Mouse (Mus musculus) kidney, embryonic 14.5 days (tissue): Measurements from ENCODE around the gene Ldlrad3. TPM values are rescaled to one million over a fixed set of nuclear protein-coding genes. Genes with fewer than 3 reads are reported as not detected.

Source experiments
- ATAC-seq: fragments of 200-750 bp; cut with Nextera tagmentation; 2 replicates; pipeline ENCODE4 v1.8.0; 2017; ENCODE audit warnings: moderate number of reproducible peaks, mild to moderate bottlenecking, moderate TSS enrichment, moderate library complexity; ENCODE audit not compliant: low FRiP score, low TSS enrichment
- H3K27ac ChIP-seq: fragments of 300-500 bp; sonication (generic); 2 replicates; pipeline ENCODE4 v1.5.1; 2014; ENCODE audit warnings: low read depth, mild to moderate bottlenecking, low read length, moderate library complexity, mixed read lengths
- H3K27me3 ChIP-seq: fragments of 300-500 bp; sonication (generic); 2 replicates; pipeline ENCODE4 v1.6.1; 2014; ENCODE audit warnings: mild to moderate bottlenecking, low read length; ENCODE audit not compliant: control insufficient read depth, insufficient read depth
- H3K36me3 ChIP-seq: fragments of 300-500 bp; sonication (generic); 2 replicates; pipeline ENCODE4 v1.6.1; 2014; ENCODE audit warnings: low read length, mixed read lengths; ENCODE audit not compliant: control insufficient read depth, insufficient read depth
- H3K4me1 ChIP-seq: fragments of 300-500 bp; sonication (generic); 2 replicates; pipeline ENCODE4 v1.6.1; 2014; ENCODE audit warnings: low read length, mixed read lengths; ENCODE audit not compliant: control insufficient read depth, insufficient read depth
- H3K4me2 ChIP-seq: fragments of 300-500 bp; sonication (generic); replicated peaks from 2 replicates; pipeline ENCODE4 v1.6.1; 2014; ENCODE audit warnings: low read depth, mild to moderate bottlenecking, low read length
- H3K4me3 ChIP-seq: fragments of 300-500 bp; sonication (generic); 2 replicates; pipeline ENCODE4 v1.5.1; 2014; ENCODE audit warnings: mild to moderate bottlenecking, low read length
- H3K9ac ChIP-seq: fragments of 300-500 bp; sonication (generic); 2 replicates; pipeline ENCODE4 v1.6.1; 2014; ENCODE audit warnings: low read depth, mild to moderate bottlenecking, low read length, moderate library complexity
- H3K9me3 ChIP-seq: fragments of 300-500 bp; sonication (generic); 2 replicates; pipeline ENCODE4 v1.6.1; 2016; ENCODE audit warnings: low read length; ENCODE audit not compliant: control insufficient read depth
- WGBS: fragments of 180-500 bp; shearing (Covaris S2); extraction: QIAGEN DNeasy Blood & Tissue Kit; methylation state at CpG from one replicate; pipeline ENCODE4 v1.1.7; 2014; 5-methylcytosine and 5-hydroxymethylcytosine counted together
- polyA plus RNA-seq: library from polyadenylated mRNA; unstranded; fragments of >200 nt; fragmentation: Nextera tagmentation; extraction: Ambion mirVana; gene quantifications from 2 replicates; pipeline ENCODE4 v1.2.1, GENCODE M21; 2014

Gene Ldlrad3
- polyA plus RNA-seq, 1 experiment from 2014 or later = 39.2 TPM

DNA sequence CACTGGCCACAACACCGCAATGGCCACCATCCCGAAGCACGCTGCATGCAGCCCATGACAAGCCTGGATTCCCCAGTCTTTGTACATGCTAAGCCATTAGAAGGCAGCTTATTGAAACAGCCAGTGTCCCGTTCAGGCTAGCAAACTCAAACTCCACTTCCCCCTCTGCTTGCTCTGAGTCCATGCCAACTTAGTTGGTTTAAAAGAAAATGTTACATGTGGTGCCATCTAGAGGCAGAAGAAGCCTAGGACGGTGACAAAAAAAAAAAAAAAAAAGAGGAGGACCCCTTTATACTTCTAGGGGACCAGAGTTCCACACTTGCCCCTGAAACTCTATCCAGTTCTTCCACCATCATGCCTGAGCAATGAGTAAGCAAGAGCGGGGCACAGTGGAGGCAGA is 78.9 kb downstream of the Ldlrad3 start:
- H3K27ac ChIP-seq = no peak overlapping the region
- H3K9me3 ChIP-seq = no peaks in the 10 kb centered on the region
- no peak for ATAC-seq
- H3K4me2 ChIP-seq = no peak overlapping the region
- 65% methylated on average over 6 of the region's 6 CpGs for WGBS
- no peaks in the 10 kb centered on the region for H3K27me3 ChIP-seq
- H3K36me3 ChIP-seq = 0 out of 2 replicates have a peak, but pooled peaks cover 4% of the 10 kb centered on the region
- no peak overlapping the region for H3K4me3 ChIP-seq
- no peak overlapping the region for H3K9ac ChIP-seq
- no peaks in the 10 kb centered on the region for H3K4me1 ChIP-seq

DNA sequence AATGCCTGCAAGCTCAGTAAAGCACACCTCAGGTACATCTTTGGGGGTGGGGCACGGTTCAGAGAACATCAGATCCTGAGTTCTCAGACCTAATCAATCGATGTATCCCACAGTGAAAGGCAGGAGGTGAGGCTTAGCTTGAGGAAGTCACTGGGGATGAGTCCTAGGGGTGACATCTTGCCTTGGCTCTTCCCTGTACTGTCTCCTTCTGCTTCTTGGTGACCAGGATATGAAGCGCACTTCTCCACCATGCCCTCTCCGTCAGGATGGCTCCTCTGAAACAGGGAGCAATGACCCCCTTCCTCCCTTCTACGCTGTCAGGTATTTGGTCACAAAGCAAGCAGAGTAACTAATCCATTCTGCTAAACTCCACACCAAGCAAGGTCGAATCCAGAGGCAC is 79.5 kb downstream of the Ldlrad3 start:
- no peaks in the 10 kb centered on the region for H3K27me3 ChIP-seq
- ATAC-seq = no peak

GRCm38 (mm10) chr2:102105454-102105853 is 80.7 kb downstream of the Ldlrad3 start:
- H3K4me2 ChIP-seq = no peak overlapping the region
- WGBS = 83% methylated on average over 1 of the region's 2 CpGs
- H3K4me1 ChIP-seq = no peaks in the 10 kb centered on the region
- H3K27me3 ChIP-seq = no peaks in the 10 kb centered on the region
- H3K36me3 ChIP-seq = 0 out of 2 replicates have a peak, but pooled peaks cover 2% of the 10 kb centered on the region
- H3K9me3 ChIP-seq = no peaks in the 10 kb centered on the region
- no peak for ATAC-seq
- H3K4me3 ChIP-seq = no peak overlapping the region
- no peak overlapping the region for H3K27ac ChIP-seq
- H3K9ac ChIP-seq = no peak overlapping the region

More for the DNA sequence above, 79.5 kb downstream of the Ldlrad3 start:
- H3K4me1 ChIP-seq = no peaks in the 10 kb centered on the region
- H3K9ac ChIP-seq = no peak overlapping the region
- no peaks in the 10 kb centered on the region for H3K9me3 ChIP-seq
- WGBS = 82% methylated on average over 6 of the region's 6 CpGs
- H3K4me2 ChIP-seq = no peak overlapping the region
- 0 out of 2 replicates have a peak, but pooled peaks cover 4% of the 10 kb centered on the region for H3K36me3 ChIP-seq
- no peak overlapping the region for H3K27ac ChIP-seq
- no peak overlapping the region for H3K4me3 ChIP-seq

DNA sequence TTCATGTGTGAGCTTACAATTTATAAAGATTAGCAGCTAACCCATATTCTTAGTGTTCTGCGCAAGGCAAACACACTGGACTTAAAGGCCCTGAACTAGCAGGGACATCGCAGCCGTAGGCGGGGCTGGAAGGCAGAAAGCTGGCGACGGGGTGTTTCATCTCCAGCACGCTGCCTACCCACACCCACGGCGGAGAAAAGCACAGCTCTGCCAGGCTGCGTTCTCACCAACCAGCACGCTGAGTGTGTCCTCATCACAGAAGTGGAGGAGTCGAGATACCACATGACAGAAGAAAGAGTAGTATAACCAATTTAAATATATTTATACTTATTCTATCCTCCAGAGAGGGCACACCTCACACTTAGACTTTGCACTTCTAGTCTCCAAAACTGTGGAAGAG is 82.2 kb downstream of the Ldlrad3 start:
- Histone ChIP-seq H3K4me1 (no peaks in the 10 kb centered on the region), H3K9me3 (no peaks in the 10 kb centered on the region), H3K27me3 (no peaks in the 10 kb centered on the region), H3K36me3 (no peaks in the 10 kb centered on the region), H3K9ac (no peak overlapping the region), H3K4me3 (no peak overlapping the region), H3K27ac (no peak overlapping the region), H3K4me2 (no peak overlapping the region)
- no peak for ATAC-seq
- WGBS = 89% methylated on average over 12 of the region's 12 CpGs

DNA sequence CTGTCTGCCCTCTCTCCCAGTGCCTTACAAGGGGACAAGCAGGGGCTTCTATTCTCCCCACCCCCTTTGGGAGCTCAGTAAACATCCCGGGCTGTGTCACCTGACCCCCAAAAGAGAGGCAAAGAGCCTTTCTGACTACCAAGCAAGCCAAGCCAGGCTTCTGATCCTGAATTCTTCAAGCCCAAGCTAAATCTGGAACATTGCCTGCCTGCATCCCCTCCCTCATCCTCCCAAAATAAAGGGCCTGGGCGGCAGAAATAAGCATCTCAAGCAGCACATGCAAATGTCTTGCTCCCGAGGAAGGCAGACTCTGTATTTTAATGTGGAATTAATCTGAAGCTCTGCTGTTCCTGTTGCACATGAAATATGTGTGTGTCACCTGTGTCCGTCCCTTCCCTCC is 85.7 kb downstream of the Ldlrad3 start:
- ATAC-seq = no peak
- no peak overlapping the region for H3K27ac ChIP-seq
- no peak overlapping the region for H3K4me2 ChIP-seq

DNA sequence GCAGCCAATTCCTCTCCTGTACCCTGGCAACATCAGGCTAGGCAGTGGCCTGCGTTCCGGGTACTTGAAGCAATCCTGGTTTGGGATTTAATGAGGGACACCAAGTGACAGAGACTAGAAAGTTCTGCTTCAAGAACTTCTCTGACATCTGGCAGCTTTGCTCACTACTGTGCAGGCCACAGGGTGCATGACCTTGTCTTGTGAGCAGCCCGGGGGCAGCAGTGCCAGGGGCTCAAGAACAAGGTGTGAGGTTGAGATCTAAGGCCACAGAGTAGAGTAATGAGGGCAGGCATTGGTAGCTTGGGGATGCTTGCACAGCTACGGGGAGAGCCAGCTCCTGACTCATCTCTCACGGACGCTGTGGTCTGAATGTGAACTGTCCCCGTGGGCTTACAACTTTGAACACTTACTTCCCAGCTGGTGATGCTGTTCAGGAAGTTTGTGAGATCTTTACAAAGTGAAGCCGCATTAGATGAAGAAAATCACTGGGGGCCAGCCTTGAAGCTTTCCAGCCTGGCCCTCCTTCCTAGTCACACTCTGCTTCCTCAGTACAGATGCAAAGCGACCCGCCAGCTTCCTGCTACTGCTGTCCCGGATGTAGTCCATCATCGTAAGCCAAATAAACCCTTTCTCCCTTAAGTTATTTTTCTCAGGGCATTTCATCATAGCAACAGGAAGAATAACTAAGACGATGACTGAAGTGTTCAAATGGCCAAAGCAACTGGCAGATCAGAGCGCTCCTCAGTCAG is 86.3 kb downstream of the Ldlrad3 start:
- 66% methylated on average over 14 of the region's 14 CpGs for WGBS
- Histone ChIP-seq H3K27me3 (no peaks in the 10 kb centered on the region), H3K4me3 (no peak overlapping the region), H3K9ac (no peak overlapping the region), H3K36me3 (no peaks in the 10 kb centered on the region), H3K27ac (no peak overlapping the region), H3K4me2 (no peak overlapping the region), H3K9me3 (no peaks in the 10 kb centered on the region), H3K4me1 (no peaks in the 10 kb centered on the region)
- no peak for ATAC-seq

More for the DNA sequence above, 85.7 kb downstream of the Ldlrad3 start:
- no peaks in the 10 kb centered on the region for H3K4me1 ChIP-seq
- WGBS = 56% methylated on average over 4 of the region's 4 CpGs
- H3K4me3 ChIP-seq = no peak overlapping the region
- H3K36me3 ChIP-seq = no peaks in the 10 kb centered on the region
- no peak overlapping the region for H3K9ac ChIP-seq
- H3K27me3 ChIP-seq = no peaks in the 10 kb centered on the region
- no peaks in the 10 kb centered on the region for H3K9me3 ChIP-seq

DNA sequence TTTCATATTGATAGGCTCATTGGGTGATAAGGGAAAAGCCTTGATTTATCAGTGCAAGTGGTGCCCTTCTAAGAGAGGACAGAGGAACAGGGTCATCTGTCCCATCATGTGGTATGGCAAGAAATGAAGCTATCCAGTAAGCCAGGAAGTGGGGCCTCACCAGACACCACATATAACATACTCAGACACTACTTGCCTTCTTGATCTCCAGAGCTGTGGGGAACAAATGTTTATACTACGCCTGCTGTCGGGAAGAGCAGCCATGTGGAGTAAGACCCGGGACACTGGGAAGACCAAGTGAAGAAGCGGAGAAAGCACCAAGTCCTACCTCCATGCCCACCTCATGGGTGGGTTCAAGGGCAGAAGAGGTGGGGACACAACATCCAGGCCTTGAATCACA is 86.9 kb downstream of the Ldlrad3 start:
- 88% methylated on average over 4 of the region's 4 CpGs for WGBS
- H3K27ac ChIP-seq = no peak overlapping the region
- ATAC-seq = no peak
- no peaks in the 10 kb centered on the region for H3K27me3 ChIP-seq
- H3K4me3 ChIP-seq = no peak overlapping the region
- H3K4me1 ChIP-seq = no peaks in the 10 kb centered on the region
- no peak overlapping the region for H3K9ac ChIP-seq
- H3K36me3 ChIP-seq = no peaks in the 10 kb centered on the region
- H3K4me2 ChIP-seq = no peak overlapping the region
- H3K9me3 ChIP-seq = no peaks in the 10 kb centered on the region

DNA sequence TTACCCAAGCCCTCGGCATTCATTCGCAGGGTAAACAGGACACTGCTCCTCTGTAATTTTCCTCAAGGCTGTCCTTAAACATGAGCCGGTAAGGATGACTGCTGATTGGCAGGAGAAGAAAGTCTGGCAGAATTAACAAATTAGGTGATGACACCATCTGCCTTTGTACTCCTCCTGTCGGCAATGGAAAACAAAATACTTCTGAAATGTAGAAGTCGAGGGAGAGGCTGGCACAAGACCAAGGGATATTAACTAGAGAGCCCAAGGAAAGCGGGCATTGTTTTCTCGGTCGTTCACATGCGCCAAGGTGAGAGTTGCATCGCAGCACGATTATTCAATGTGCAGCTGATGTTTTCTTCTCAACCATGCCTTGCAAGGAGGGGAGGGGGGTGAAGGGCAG is 91.4 kb downstream of the Ldlrad3 start:
- Histone ChIP-seq H3K9ac (no peak overlapping the region), H3K4me1 (no peaks in the 10 kb centered on the region), H3K36me3 (no peaks in the 10 kb centered on the region), H3K27me3 (no peaks in the 10 kb centered on the region), H3K4me3 (no peak overlapping the region), H3K4me2 (no peak overlapping the region), H3K9me3 (no peaks in the 10 kb centered on the region), H3K27ac (no peak overlapping the region)
- no peak for ATAC-seq
- WGBS = 81% methylated on average over 11 of the region's 11 CpGs

DNA sequence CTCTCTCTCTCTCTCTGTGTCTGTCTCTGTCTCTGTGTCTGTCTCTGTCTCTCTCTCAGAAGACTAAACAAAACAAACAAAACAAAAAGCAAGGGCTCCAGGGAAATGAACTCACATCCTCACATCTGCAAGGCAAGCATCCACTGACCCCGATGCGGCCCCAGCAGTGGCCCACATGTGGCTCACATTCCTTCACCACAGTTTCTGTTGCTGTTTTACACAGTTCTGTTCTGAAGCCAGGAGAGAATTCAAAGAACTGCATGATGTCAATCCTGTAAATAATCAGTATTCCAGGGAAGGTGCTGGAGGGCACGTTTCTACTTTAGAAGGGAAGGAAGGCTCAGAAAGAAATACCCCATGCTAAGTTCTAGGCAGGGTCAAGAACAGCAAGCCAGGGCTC is 91.9 kb downstream of the Ldlrad3 start:
- Histone ChIP-seq H3K9me3 (no peaks in the 10 kb centered on the region), H3K4me2 (no peak overlapping the region), H3K27ac (no peak overlapping the region), H3K9ac (no peak overlapping the region), H3K36me3 (no peaks in the 10 kb centered on the region), H3K27me3 (no peaks in the 10 kb centered on the region), H3K4me1 (no peaks in the 10 kb centered on the region), H3K4me3 (no peak overlapping the region)
- ATAC-seq = no peak
- 77% methylated on average over 3 of the region's 3 CpGs for WGBS
